Mouse (Mus musculus): Measurements from ENCODE around the gene Pon1. TPM values are rescaled to one million over a fixed set of nuclear protein-coding genes. Genes with fewer than 3 reads are reported as not detected.

Pon1 gene
- total and polyA plus RNA-seq, 3 experiments: not detected

DNA sequence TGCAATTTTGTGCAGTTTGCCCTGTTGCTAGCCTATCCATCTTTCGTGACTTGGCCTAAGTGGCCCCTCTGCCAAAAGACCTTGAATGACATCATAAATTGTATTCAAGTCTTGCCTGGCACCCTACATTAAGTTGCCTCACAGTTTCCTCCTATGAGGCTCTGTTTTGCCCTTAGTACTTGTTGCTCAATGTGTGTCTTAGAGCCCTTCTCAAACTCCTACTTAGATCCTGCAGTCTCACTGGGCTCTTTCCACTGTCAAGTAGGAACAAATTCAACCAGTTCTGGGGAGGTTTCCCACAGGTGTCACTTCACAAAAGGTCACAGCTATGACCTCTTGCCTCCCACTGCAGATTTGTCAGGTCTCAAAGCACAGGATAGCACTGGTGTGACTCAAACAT lies 40.1 kb upstream of the Pon1 start:
- H3K36me3 ChIP-seq (ENCODE audit: control insufficient read depth in 1 of 2, insufficient read depth in 2 of 2, low read length in 2 of 2): no peaks in the 10 kb centered on the region
- H3K27ac ChIP-seq (ENCODE audit: control insufficient read depth, low read depth, low read length): no peak overlapping the region
- H3K4me3 ChIP-seq (ENCODE audit: control insufficient read depth in 1 of 2, insufficient read depth in 1 of 2, low read depth in 2 of 2, low read length in 2 of 2): no peak overlapping the region
- no peaks in the 10 kb centered on the region for H3K4me1 ChIP-seq (ENCODE audit: control insufficient read depth in 1 of 2, insufficient read depth in 2 of 2, low read length in 2 of 2)
- no peak for DNase-seq (ENCODE audit: low read depth, low spot score)
- TF ChIP-seq ELF1 (IDR thresholded peaks at IDR 0.05; ENCODE audit: low read depth, low read length): no peak
- no peak for TF ChIP-seq GATA1 (IDR thresholded peaks at IDR 0.05; ENCODE audit: low read depth, low read length)
- TF ChIP-seq E2F4 (IDR thresholded peaks at IDR 0.05; ENCODE audit: borderline replicate concordance, low read depth, low read length): no peak
- TF ChIP-seq ZMIZ1 (IDR thresholded peaks at IDR 0.05; ENCODE audit: low read depth, low read length): no peak
- TF ChIP-seq MAFK (IDR thresholded peaks at IDR 0.05; ENCODE audit: borderline replicate concordance, low read depth, low read length): no peak
- no peak for TF ChIP-seq POLR2AphosphoS5 (IDR thresholded peaks at IDR 0.05; ENCODE audit: borderline replicate concordance, low read depth, low read length)
- no peak for TF ChIP-seq EP300 (IDR thresholded peaks at IDR 0.05; ENCODE audit: low read depth in 1 of 2, low read length in 2 of 2)
- no peak for TF ChIP-seq MYB (IDR thresholded peaks at IDR 0.05; ENCODE audit: low read depth, low read length)
- no peak for TF ChIP-seq POLR2AphosphoS2 (IDR thresholded peaks at IDR 0.05; ENCODE audit: low read length)
- no peak for TF ChIP-seq SMC3 (IDR thresholded peaks at IDR 0.05; ENCODE audit: low read depth, low read length)
- no peak for TF ChIP-seq CHD2 (IDR thresholded peaks at IDR 0.05; ENCODE audit: low read length)
- no peak for TF ChIP-seq GABPA (IDR thresholded peaks at IDR 0.05; ENCODE audit: low read depth, low read length)
- TF ChIP-seq ZC3H11A (IDR thresholded peaks at IDR 0.05; ENCODE audit: low read depth, low read length): no peak
- no peak for TF ChIP-seq NRF1 (IDR thresholded peaks at IDR 0.05; ENCODE audit: insufficient read depth, low read depth, low read length, poor library complexity, severe bottlenecking)
- no peak for TF ChIP-seq SIN3A (IDR thresholded peaks at IDR 0.05; ENCODE audit: low read length)
- no peak for TF ChIP-seq ZKSCAN1 (IDR thresholded peaks at IDR 0.05; ENCODE audit: low read depth, low read length)
- H3K27me3 ChIP-seq (ENCODE audit: control insufficient read depth in 1 of 2, insufficient read depth in 2 of 2, low read length in 2 of 2): no peaks in the 10 kb centered on the region
- no peaks in the 10 kb centered on the region for H3K9me3 ChIP-seq (replicated peaks; ENCODE audit: insufficient read depth, low read length)
- no peaks in the 10 kb centered on the region for H3K79me2 ChIP-seq (ENCODE audit: control insufficient read depth, insufficient read depth, low read length, poor library complexity)
- H3K9ac ChIP-seq (ENCODE audit: control insufficient read depth, low read depth, low read length, poor library complexity, severe bottlenecking): no peak overlapping the region

DNA sequence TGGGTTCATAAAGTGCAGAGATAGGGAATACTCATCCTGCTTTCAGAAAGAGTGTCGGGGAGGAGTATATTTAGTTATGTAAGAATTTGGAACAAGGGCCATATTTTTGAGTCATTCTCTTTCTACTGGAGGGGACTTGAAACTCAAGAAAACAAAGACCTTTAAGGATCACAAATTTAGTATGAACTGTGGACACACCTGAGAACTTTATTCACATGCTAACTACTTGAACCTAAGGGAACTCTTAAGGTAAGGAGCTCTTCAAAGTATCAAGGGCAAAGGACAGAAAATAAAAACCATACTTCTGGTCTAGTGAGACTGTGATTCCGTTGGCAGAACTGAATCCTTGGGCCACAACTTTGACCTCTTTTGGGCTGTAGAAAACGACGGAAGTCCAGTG lies 38.3 kb upstream of the Pon1 start:
- Histone ChIP-seq H3K9ac (ENCODE audit: control insufficient read depth, low read depth, low read length, poor library complexity, severe bottlenecking) (no peak overlapping the region), H3K9me3 (replicated peaks; ENCODE audit: insufficient read depth, low read length) (no peaks in the 10 kb centered on the region), H3K36me3 (ENCODE audit: control insufficient read depth in 1 of 2, insufficient read depth in 2 of 2, low read length in 2 of 2) (no peaks in the 10 kb centered on the region), H3K4me1 (ENCODE audit: control insufficient read depth in 1 of 2, insufficient read depth in 2 of 2, low read length in 2 of 2) (no peaks in the 10 kb centered on the region), H3K4me3 (ENCODE audit: control insufficient read depth in 1 of 2, insufficient read depth in 1 of 2, low read depth in 2 of 2, low read length in 2 of 2) (no peak overlapping the region), H3K27me3 (ENCODE audit: control insufficient read depth in 1 of 2, insufficient read depth in 2 of 2, low read length in 2 of 2) (no peaks in the 10 kb centered on the region), H3K79me2 (ENCODE audit: control insufficient read depth, insufficient read depth, low read length, poor library complexity) (no peaks in the 10 kb centered on the region), H3K27ac (ENCODE audit: control insufficient read depth, low read depth, low read length) (no peak overlapping the region)
- TF ChIP-seq CHD2 (IDR thresholded peaks at IDR 0.05; ENCODE audit: low read length): no peak
- TF ChIP-seq NRF1 (IDR thresholded peaks at IDR 0.05; ENCODE audit: insufficient read depth, low read depth, low read length, poor library complexity, severe bottlenecking): no peak
- TF ChIP-seq MYC (IDR thresholded peaks at IDR 0.05; ENCODE audit: low read depth, low read length): no peak
- TF ChIP-seq SMC3 (IDR thresholded peaks at IDR 0.05; ENCODE audit: low read depth, low read length): no peak
- no peak for DNase-seq (ENCODE audit: low read depth, low spot score)
